Mouse (Mus musculus) adrenal gland, adult 2 months (tissue): ENCODE results near the gene Tsga10ip. TPM values are rescaled to one million over a fixed set of nuclear protein-coding genes. Genes with fewer than 3 reads are reported as not detected.
A peak's percentile ranks its signal among the peaks of the same experiment; 100 is the strongest.
"Not testable (repeated sequence)": the region's sequence is repeated elsewhere in the genome, so short reads cannot be mapped to it uniquely, and the experiment has no call there.

Source experiments
- DNase-seq: peaks from one replicate; pipeline ENCODE4 v3.0.0; 2021
- polyA plus RNA-seq: library from polyadenylated mRNA; depleted of rRNA; stranded (reverse); fragments of >200 nt; gene quantifications from 2 replicates; pipeline ENCODE4 v1.2.3, GENCODE M21; 2012
- total RNA-seq, 2 experiments: library from RNA; stranded (reverse); gene quantifications; 2 replicates each; pipeline ENCODE4 v1.2.3; 2021

Tsga10ip gene
- total and polyA plus RNA-seq, 3 experiments = not detected

DNA sequence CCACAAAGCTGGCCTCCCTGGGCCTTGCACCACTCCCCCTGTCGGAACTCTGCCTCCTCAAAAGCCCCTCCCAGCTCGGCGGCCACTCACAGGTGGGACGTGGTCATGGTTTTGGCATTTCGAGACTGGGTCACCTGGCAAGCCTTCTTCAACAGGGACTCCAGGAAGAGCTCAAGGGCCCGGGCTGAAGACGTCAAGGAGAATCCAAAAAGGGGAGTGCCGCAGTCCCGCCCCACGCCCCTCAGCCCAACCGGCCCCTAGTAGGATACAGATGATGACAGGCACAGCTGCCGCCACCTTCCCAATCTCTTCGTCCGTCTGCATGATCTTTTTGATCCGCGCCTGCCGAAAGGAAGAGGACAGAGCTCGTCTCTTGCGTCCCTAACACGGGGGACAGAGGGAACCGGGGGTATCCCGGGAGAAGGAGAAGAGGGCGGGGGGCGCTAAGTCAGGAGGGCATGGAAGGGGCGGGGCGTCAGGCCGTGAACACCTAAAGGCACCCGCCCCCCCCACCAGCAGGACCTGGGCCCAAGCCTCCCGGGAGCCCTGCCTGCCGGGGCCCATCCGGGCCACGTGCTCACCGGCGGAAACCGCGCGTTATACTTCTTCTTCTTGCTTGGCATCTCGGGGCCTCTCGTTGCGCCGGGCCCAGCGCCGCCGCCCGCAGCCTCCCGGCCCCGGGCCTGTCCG, 21.9 kb upstream of the Tsga10ip start:
- no peak for DNase-seq

DNA sequence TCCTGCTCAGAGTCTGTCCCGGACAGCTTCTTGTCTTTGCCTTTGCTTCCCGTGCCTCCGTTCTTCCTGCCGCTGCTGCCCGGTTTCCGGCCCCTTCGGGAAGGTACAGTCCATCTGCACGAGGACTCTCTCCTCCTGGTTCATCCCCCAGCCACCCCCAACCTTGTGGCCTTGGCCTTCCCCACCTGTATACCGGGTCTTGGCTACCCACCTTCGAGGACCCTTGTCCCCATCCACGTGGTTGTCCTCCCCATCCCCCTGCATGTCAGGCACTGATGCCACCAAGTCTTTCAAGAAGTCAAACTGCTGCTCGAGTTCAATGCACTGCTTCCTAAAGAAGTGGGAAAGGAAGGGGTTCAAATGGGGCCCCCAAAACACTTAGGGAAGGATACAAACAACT, 21.2 kb upstream of the Tsga10ip start:
- no peak for DNase-seq

DNA sequence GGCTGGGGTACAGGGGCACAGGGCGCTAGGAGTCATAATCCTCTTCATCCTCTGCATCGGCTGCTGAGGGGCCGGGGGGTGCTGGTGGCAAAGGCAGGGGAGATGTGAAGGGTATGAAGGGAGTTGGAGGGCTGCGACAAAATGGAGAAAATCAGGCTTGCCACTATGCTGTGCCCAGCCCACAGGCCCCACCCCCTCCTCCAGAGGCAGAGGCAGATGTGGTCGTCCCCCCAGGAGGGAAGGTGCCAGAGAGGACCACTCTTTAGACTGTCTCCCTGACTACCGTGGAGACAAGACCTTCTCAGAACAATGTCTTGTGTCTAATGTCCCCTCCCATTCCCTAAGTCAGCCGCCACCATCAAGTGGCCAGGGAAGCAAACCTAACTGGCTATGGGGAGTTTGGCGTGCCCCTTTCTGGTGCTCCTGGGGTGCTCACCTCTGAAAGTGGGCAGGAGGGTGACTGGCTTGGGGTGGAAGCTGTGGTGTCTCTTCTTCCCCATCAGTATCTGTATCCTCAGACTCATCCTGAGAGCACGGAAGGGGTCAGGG, 20.6 kb upstream of the Tsga10ip start:
- no peak for DNase-seq

DNA sequence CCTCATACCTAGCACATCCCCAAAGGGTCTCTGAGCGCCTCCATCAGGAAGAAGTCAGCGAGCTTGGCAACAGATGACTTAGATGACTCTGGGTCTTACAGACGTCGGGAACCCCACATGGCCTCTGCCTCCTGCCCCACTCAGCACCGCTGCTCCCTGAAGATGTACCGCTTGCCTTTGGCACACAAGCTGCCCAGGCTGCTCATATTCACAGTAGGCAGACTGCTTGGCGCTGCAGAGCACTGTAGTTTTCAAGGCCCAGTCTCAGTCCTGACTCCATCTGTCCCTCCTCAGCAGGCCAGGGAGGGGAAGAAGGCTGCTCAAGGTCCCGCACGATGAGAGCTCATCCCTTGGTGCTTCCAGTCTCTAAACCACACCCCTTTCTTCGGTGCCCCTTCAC, 19.9 kb upstream of the Tsga10ip start:
- no peak for DNase-seq

DNA sequence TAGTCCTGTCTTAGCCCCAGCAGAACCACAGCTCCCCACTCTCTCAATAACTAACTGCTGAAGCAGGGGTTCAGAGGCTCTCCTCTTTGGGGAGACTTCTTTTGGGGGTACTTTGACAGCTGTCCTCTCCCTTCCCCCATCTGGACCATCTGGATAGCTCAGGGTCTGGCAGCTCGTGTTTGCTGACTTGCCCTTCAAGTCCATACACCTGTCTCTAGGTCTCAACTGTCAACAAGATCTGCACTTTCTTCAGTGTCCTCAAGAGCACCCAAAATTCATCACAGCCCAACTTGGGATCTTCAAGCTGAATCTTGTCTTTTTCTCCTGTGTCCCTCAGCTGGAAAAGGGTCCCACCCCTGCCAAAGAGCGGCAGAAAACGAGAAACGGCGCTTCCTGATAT, 19.5 kb upstream of the Tsga10ip start:
- no peak for DNase-seq

DNA sequence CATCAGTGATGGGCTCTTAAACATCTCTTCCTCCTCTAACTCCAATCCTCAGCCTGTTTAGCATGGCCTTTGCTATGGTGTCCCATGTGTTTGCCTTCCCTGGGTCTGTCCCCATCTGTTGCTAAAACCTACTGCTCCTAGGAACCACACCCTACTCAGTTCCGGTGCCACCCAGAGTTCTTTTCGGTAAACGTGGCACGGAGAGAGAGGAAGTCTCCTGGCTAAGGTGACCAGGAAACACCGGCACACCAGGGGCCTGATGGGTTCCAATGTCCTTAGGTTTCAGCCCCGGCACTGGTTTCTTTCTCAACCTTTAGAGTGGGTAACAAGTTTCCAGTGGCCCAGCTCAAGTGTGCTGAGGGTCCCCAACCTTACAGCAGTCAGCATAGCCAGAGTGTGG, 18.3 kb upstream of the Tsga10ip start:
- DNase-seq = no peak

DNA sequence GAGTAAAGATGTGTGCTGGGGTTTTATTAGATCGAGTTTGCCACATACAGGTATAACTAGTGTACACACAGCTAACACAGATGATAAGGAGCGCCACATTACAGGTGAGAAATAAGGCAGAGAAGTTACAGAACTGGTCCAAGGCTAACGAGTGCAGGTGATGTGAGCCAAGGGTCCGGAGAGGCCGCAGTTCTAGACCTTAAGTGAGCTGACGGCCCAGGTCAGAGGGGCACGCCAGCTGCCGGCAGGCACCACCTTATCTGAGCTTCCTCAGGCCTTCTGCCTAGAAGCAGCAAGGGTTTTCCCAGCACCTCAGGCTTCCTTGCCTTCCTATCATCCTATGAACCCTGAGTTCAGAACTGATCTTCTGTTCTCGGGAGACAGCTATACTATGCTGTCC, 17.3 kb upstream of the Tsga10ip start:
- DNase-seq = no peak

DNA sequence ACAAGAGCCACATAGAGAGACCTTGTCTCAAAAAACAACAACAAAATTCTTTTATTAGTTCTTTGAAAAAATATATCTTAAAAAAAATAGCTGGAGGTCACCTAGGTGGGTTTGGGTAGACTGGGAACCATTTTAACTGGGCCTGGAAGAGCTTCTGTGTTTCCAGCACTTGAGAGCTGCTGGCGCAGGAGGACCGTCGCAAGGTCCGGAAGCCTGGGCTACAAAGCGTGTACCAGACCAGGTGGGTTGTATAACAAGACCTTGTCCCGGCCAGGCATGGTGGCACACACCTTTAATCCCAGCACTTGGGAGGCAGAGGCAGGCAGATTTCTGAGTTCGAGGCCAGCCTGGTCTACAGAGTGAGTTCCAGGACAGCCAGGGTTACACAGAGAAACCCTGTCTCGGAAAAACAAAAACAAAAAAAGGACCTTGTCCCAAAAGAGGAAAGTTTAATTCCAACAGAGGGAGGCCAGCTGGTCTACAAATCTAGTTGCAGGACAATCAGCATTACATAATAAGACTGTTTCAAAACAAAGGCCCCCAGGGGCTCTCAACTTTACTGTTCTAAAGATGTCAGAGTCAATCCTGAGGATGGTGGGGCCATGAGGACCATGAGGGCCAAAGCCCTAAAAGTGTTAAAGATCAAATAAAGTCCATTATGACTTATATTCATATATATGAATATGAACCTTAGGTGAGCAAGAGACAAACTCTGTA, 16.6 kb upstream of the Tsga10ip start:
- no peak for DNase-seq

DNA sequence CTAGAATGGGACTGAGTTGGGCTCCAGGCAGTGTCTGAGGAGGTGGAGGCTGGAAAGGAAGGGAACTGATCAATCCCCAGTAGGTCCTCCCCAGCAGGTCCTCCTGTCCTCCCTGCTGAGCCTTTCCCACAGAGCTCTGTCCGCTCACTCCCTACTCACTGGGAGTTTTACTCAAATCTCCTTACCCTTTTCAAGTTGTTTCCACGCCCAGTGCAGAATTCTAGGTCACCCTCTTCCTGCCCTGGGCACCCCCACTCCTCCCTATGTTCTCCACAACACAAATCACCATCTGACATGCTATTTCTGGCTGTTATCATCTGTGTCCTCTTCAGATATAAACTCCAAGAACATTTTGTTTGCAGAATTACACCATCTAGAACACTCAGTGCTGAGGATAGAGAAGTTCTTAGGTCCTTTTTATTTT, 12.2 kb upstream of the Tsga10ip start:
- peak; percentile 51 for DNase-seq

DNA sequence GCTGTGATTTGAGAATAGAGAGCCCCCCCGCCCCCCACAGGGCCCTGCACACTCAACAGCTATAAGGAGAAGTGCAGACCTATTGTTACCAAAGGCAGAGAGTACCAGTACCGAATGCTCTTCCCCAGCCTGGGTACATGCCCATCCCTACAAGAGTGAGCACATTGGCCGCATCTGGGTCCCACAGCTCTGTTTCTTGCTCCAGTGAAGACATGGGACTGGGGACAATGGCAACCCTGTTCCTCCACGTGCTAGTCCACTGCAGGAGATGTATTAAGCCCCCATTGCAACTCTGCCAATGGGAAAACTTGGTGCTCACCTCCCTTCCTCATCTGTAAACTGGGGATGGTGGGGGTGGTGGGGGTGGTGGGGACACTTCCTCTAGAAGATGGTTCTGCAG, 11.5 kb upstream of the Tsga10ip start:
- DNase-seq = no peak

DNA sequence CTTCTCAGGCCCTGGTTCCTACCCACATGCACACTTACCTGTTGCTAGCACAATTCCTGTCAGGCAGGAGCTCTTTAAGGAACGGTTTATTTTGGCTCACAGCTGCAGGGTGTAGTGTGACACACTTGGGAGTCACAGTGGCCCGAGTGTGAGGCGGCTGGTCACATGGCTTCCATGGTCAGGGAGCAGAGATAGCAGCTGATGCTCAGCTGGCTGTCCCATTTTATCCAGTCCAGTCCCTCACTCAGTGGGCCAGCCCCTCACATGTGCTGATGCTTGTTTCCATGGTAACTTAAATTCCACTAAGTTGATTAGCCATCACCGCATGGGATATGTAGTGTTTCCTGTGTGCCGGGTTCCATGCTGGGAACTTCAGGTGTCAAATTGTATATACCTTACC, 9.6 kb upstream of the Tsga10ip start:
- no peak for DNase-seq

DNA sequence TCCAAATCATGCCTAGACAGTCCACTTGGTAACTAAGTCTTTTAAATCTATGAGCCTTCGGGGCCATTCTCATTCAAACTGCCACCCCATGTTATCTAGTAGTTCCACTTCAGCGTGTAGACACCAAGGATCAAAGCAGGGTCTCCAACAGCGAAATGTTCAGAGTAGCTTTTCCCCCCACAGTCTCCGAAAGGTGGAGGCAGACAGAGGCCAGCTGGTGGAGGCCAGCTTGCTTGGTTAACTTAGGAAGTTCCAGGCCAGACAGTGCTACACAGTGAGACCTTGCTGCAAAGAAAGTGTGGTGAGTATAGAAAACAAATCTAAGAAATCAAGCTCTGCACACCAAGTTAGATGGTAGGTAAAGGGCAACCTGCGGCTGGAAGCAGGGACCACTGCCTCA, 8.3 kb upstream of the Tsga10ip start:
- DNase-seq = no peak

DNA sequence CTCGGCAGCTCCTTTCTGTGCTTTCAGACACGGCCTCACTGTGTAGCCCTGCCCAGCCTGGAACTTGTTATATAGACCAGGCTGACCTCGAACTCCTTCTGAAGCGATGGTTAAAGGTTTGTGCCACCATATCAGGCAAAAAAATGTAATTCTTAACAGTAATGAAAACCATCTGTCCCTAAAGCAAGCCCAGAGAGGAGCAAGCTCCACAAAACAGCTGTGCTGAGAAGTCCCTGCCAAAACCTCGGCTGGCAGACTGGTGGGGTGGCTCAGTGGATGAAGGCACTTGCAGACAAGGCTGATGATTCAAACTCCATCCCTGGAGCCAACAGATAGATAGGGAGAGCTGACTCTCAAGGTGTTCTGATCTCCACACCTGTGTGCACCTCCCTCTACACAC, 6.7 kb upstream of the Tsga10ip start:
- no peak for DNase-seq

DNA sequence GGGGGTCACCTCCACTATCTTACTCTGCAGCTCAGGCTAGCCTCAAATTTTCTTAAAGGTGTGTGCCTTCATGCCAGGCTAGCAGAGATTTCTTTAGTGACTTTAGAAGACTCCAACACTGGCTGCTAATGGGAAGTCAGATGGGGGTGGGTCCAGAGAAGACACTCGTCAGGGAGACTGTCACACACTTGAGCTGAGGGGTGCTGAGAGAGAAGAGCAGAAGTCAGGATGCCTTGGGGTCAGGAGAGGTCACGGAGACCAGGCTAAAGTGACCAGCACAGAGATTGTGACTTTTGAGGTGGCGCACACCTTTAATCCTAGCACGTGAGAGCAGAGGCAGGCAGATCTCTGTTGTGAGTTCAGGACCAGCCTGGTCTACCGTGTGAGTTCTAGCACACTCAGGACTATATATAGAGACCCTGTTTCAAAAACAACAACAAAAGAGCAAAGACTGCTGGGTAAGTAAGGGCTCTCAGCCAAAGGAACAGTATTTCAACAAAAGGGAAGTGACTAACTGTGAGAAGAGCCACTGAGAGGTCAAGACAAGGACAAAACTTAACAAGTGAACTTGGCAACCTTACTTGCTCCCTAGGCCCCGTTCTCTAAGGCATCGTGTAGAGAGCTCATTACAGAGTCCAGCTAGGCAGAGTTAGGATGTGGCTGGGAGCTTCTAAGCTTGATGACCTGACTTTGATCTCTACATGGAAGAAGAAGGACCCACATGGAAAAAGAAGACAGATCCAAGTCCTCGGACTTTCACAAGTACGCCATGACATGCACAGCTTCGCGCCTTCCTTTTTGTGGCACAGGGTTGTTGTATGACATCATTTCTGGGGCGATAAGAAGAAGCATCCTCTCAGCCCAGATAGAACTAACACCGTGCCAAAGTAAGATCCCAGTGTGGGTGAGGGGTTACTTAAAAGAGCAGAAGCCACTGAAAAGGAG, 6.0 kb upstream of the Tsga10ip start:
- DNase-seq = no peak

DNA sequence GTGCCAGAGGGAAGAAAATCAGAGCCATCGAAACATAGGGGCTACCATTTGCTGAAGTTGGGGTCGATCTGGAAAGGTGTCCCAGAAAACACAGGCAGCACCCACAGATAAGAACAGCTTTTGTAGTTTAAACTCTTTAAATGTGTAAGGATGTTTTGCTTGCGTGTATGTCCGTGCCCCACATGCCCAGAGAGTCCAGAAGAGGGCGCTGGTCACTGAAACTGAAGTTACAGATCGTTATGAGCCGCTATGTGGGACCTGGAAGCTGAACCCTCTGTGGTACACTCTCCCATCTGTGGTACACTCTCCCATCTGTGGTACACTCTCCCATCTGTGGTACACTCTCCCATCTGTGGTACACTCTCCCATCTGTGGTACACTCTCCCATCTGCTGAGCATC, 4.8 kb upstream of the Tsga10ip start:
- DNase-seq = peak; percentile 36

DNA sequence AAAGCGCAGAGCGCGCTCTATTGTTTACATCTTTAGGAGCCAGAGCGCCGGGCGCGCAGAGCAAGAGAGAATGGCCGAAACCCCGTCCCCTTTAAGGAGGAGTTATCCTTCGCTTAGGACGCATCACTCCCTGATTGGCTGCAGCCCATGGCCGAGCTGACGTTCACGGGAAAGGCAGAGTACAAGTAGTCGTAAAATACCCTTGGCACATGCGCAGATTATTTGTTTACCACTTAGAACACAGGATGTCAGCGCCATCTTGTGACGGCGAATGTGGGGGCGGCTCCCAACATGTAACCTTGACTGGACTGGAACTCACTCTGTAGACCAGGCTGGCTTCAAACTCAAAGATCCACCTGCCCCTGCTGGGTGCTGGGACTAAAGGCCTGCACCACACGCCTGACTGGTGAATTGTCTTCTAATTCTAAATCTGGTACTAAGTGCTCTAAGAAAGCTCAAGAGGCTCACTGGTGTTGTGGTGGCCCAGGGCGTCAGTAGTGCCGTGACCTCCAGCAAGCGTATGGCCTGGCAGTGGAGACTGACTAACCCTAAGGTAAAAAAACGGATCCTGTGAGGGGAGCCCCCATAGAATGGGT, 4.3 kb upstream of the Tsga10ip start:
- peak; percentile 67 for DNase-seq

DNA sequence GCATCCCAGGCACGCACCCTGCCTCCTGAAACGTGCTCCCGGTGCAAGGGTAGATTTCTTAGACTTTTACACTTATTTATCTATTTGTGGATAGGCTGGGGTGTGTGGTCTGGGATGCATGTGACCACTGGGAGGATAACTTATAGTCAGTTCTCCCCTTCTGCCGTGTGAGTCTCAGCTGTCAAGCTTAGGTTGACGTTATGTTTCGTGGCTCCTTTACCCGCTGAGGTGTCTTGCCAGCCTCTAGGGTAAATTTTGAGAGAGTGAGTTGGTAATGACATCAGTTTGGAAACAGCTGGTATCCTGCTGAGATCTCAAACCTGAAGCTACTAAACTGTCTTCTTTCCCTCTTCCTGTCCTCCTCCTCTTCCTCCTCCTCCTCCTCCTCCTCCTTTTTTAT, 3.6 kb upstream of the Tsga10ip start:
- DNase-seq = no peak

DNA sequence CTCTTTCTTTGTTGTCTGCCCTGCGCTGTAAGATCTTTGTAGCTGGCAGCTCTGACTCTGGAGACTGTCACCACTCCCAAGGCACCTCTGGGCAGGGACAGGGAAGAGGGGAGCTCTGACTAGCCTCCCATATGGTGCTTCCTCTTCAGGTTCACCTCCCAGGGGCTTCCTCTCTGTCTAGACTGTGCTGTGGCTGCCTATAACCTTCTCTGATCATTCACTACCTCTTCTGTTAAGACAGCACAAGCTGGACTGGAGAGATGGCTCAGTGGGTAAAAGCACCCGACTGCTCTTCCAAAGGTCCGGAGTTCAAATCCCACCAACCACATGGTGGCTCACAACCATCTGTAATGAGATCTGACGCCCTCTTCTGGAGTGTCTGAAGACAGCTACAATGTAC, 1.3 kb downstream of the Tsga10ip start:
- not testable (repeated sequence) for DNase-seq

DNA sequence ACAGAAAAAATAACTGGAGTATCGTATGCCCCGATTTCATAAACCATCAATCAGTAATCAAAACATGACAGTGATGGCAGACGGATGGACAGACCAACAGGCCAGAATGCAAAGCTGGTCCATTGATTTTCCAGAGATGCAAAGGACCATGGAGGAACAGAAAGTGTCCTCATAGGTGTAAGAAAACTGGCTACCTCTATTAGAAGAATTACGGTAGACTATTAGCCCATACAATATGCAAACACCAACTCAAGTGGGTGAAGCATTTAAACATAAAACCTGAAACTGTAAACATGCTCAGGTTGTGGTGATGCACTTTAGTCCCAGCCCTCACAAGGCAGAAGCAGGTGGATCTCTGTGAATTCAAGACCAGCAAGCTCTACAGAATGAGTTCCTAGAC, 7.0 kb downstream of the Tsga10ip start:
- no peak for DNase-seq

DNA sequence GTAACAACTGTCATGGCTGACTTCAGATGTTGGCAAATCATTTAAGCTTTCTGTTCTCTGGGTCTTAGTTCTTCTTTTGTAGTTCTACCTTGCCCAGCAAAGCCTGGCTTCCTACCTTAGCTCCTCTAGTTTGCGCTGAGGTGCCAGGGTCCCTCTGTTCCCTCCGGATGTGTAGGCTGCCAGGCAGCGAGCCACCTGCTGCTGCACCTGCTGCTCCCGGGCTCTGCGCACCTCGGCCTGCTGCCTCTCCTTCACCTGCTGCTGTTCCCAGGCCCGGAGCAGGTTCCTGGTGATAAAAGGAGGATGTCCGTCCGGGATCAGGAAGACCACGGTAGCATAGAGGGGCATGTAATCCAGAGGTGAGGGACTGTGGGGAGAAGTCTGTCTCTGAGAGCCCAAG, 8.2 kb downstream of the Tsga10ip start:
- no peak for DNase-seq

DNA sequence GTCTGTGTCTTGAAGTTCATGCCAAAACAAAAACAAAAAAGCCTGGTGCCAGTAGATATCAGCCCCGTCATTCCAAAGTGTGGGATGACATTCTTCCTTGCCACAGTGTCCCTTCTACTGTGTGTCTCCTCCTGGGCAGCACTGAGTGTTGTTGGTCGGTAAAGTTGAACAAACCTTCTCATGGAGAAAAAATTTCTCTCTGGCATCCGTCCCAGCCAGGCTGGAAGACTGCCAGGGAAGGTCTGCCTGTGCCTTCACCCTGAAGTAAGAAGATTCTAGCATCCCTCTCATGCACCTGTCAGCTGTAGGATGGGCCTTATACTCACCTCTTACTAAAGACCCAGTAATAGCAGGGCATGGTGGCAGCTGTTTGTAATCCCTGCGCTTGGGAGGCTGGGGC, 9.4 kb downstream of the Tsga10ip start:
- DNase-seq = peak; percentile 88

DNA sequence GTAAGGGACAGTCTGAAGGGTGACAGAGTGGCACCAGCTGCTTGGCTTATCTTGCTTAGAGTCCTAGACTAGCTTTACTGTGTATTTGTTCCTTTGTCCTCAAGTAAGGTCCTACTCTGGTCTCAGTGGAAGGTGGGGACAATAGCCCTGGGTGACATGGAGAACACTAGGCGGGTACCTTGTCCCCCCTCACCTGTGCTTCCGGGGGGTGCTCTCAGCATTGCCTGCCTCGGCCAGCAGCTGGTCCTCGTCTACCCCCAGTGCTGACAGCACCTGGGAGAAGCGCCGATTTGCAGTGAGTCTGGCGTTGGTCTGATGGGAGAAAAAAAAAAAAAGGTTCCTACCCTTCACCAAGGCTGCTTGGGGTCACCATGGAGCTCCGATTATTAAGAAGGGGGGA, 11.9 kb downstream of the Tsga10ip start:
- DNase-seq = no peak
